Mouse (Mus musculus): Measurements from ENCODE around the gene Slc39a7.

Gene Slc39a7

DNA sequence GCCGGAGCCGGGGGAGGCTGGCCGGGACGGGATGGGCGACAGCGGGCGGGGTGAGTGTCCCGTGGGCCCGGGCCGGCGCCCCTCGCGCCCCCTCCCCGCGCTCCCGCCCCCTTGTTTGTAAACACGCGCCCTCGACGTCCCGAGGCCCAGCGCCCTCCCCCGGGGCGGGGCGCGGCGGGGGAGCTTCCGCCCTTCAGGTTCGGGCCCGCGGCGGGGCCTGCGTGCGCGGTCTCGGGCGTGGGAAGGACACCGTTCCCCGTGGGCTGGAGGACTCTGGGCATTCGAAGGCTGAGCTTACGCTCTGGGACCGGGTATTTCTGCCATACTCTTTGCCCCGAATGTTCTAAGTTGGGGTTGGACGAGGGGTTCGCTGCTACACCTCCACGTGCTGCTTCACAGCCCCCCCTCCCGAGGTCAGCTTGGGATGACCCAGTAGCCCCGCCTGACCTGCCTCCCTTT is 721 bp upstream of the Slc39a7 start:
- in situ Hi-C loops (cut with MboI, MseI) = loop anchor here (25.0 kb wide), 1 partner anchor 805 kb away; the partner anchor contains the start of genes Dxo and Stk19

DNA sequence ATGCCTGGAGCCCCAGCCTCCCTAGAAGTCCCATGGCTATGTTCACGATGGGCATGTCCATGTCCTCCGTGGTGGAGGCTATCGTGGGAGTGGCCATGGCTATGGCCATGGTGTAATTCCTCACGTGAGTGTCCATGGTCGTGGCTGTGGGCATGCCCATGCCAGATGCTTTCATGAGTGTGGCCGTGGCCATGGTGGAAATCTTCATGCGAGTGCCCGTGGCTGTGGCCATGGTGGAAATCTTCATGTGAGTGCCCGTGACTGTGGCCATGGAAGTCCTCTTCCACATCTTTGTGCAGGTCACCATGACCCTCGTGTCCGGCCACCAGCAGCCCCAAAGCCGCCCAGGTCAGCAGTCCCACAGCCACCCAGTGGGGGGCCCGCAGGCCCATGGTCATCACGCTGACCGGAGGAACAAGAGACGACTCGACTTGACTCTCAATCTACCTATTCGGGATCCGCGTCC is 588 bp downstream of the Slc39a7 start:
- in situ Hi-C loops (cut with MboI, MseI) = loop anchor here (25.0 kb wide), 1 partner anchor 806 kb away; the partner anchor contains the start of genes Dxo and Stk19

DNA sequence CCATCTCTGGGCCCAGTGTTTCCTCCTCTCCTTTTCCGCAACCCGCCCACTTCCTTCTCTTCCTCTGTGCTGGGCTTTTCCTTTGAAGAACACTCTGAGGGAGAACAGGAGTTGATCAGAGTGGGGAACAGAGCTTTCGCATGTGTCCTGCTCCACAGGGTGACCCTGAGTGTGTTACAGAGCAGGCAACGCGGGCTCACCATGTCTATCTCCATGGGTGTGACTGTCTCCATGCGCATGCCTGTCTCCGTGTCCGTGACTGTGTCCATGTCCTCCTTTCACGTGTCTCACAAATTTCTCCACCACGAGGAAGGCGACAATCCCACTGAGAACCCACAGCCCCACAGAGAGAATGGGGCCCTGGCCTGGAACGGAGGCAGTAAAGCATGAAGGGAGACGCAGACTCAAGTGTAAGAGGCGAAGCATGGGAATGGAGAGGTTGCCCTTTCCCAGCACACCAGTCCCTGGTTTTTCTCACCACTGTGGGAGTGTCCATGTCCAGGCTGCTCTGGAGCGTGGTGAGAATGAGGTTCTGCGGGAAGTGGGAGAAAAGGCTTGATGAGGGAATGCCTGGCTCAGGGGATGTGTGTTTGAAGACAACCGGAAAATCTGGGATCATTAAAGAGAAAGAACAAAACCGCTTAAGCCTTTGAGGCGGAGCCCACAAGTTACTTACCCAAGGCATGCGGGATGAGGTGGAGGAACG is 1.4 kb downstream of the Slc39a7 start:
- in situ Hi-C loops (cut with MboI, MseI) = loop anchor here (10.0 to 25.0 kb wide), 2 partner anchors 807 to 1845 kb away; partner anchors contain the start of genes Dhx16, Dxo and Stk19

DNA sequence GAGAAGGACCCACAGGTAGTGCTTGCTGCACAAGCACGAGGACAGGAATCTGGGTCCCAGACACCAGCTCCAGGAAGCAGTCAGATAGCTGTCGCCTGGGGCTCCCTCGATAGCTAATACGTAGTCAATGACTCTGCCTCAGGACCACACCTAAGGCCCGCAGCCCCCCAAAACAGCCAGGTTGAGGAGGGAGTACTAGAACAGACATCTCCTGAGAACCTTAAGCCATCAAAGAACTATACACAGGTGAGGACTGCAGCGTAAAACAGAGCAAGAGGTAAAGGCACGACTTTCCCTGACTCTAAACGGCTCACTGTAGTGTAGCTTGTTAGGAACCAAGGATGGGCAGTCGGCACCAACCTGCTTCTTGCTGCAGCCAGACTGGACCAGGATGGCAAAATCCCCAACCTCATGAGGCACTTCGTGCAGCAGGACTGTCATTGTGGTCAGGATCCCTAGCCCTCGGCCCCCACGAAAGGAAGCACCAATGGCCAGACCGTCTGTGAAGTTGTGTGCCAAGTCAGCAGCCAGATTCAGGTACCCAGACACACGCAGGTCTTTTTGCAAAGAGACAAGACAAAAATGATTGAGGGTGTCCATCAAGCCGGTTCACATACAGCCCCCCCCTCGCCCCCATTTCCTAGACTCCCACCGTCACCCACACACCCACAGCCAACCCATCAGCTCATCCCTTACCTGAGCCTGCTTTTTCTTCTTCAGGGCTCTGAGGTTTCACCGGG is 2.2 kb downstream of the Slc39a7 start:
- in situ Hi-C loops (cut with MboI, MseI) = loop anchor here (10.0 to 25.0 kb wide), 2 partner anchors 808 to 1845 kb away; partner anchors contain the start of genes Dhx16, Dxo and Stk19

DNA sequence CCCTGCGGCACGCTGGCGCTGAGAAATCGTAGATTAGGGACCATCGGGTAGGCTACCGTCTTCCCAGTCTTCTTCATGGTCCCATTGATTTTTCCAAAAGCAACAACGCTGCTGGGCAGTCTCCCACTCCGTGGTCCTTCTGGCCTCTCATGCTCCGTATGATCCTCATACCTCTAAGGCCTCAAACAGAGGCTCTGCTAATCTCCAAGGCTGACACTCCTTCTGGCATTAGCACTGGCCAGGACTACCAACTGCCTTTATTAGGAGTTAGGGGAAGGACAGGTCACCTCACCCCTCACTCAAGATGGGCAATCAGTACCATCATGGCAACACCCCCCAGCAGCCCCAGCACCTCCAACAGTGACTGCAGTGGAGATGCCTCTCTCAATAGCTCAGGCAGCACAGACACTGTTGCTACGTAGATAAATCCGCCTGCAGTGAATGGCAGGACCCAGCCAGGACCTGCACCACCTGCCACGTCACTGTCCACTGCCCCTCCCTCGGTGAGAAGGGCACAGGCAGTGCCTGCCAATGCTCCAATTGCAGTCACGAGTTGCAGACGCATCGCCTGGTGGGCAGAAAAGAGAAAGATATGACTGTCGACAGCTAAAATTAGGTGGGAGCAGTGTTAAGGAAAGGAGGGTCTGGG is 2.9 kb downstream of the Slc39a7 start:
- in situ Hi-C loops (cut with MboI, MseI) = loop anchor here (10.0 to 25.0 kb wide), 2 partner anchors 809 to 1846 kb away; partner anchors contain the start of genes Dhx16, Dxo and Stk19

DNA sequence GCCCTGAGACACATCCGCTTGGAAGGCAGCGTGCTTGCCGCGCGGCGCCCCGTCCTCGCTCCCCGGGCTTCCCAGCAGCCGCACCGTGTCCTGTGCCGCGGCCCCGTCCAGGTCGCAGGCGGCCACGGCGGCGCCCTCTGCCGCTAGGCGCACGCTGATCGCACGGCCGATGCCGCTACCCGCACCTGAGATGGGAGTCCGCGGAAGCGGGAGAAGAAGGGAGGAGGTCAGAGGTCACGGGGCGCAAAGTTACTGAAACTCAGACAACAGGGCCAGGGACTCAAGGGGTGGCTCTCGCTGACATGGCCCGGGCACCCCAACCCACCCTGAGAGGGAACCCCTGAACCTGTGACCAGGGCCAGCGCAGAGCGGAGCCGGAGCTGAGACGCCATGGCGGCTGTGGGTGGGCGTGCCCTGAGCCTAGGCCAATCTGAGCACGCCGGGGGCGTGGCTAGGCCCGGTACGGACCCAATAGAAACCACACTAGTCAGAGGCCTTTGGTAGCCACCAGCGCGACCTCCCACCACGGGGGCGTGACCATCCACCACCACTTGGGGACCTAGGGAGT is 3.7 kb downstream of the Slc39a7 start, which contains the start of gene H2-Ke6:
Gene H2-Ke6, minus strand, starts transcription at position 405 of the 568 bp plus-strand sequence.
- in situ Hi-C loops (cut with MboI, MseI) = loop anchor here (10.0 to 25.0 kb wide), 2 partner anchors 810 to 1847 kb away; partner anchors contain the start of genes Dhx16, Dxo and Stk19

DNA sequence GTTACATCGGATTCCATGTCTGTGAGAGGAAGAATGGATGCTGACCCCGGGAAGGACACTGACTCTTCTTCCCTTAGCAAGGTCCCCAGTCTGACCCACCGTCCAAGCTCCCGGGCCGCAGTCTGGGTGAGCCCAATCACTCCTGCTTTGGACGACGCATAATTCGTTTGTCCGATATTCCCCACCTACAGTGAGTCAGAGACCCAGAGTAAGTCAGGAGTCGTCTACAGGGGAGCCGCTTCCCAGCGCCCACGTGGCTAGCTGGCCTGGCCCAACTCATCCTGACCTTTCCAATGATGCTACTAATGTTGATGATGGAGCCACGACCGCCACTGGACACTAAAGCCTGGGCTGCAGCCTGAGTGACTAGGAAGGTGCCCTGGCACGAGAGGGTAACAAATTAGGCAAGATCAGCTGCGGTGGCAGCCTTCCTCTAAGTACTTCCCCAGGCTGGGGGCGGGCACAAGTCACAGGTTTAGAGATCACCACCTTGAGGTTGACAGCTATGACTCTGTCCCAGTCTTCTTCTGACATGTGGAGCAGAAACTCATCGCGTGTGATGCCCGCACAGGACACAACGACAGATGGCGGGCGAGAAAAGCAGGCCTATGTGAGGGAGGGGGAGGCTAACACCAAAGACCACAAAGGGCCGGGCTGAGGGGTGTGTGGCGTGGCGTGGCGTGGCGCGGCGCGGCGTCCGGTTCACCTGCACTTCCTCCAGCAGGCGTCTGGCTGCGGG is 4.4 kb downstream of the Slc39a7 start:
- in situ Hi-C loops (cut with MboI, MseI) = loop anchor here (10.0 to 25.0 kb wide), 2 partner anchors 810 to 1848 kb away; partner anchors contain the start of genes Dhx16, Dxo and Stk19

DNA sequence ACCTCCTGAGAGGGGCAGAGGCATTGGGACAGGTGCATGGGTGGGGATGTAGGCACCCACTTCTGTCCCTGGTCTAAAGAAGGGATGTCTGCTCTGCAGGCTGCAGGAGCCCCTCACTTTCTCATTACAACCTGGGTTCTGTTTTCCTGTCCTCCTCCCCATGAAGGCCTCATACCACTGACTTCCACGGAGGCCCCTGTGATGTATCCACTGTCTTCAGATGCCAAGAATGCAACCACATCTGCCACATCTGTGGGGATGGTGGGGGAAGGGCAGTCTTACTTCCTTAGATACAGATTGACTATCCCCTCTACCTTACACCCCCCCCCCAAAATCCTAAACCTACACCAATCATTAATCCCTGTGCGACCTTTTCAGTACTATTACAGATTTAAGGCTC is 5.3 kb downstream of the Slc39a7 start:
- in situ Hi-C loops (cut with MboI, MseI) = loop anchor here (10.0 to 25.0 kb wide), 2 partner anchors 811 to 1849 kb away; partner anchors contain the start of genes Dhx16, Dxo and Stk19

DNA sequence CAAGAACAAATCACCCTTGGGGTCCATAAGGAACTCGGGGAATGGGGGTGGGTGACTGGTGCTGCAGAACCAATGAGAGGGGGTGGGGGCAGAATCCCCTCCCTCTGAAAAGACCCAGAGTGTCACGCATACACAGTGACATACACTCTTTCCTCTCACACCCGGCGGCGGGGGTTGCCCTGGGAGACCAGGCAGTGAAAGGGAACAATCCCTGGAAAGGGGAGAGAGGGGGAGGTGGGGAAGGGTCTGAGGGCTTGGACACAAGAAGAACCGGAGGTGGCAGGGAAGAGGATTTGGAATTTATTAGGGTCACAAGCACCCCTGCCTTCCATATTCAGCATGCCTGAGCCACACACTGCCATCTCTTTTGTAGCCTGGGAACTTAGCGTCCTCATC is 5.7 kb downstream of the Slc39a7 start:
- in situ Hi-C loops (cut with MboI, MseI) = loop anchor here (10.0 to 25.0 kb wide), 2 partner anchors 812 to 1849 kb away; partner anchors contain the start of genes Dhx16, Dxo and Stk19

DNA sequence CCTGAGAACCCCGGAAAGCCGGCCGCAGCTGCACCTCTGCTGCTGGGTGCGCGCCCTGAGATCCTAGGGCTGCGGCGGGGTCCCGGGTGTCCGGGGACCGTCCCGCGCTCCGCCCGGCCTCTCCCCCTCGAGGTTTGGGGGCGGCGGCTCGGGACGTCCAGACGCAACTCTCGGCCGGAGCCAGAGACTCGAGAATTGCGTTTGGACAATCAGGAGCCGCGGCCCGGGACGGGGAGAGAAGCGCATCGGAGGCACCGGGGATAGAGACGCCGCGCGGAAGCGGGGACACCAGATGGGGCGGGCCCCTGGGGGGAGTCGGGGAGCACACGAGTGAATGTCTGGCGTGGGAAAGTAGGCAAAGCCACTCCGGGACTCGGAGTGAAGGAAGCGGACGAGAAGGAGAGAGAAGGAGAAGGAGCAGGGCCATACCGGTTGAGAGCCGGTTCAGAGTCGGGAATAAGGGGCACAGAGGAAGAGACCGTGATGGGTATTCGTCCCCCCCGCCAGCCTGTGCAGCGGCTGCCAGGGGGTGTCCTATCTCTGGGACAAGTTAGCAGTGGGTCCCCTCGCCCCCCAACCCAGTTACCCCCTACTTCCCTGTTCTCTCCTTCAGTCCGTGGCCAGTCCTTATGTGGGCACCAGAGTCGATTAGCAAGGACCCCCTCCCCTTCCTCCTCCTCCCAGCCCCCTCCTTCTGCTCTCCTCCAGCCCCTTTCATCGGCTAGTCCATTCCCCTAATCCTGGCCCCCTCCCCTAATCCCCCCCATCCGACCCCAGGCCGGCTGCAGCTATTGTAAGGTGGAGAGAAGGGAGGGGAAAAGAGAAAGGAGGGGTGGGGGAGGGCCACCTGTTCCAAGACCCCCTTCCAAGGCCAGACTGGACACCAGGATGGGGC is 6.4 kb downstream of the Slc39a7 start:
- in situ Hi-C loops (cut with MboI, MseI) = loop anchor here (5.0 to 25.0 kb wide), 4 partner anchors 58 to 1850 kb away; partner anchors contain the start of genes Dhx16, Dxo and Stk19

DNA sequence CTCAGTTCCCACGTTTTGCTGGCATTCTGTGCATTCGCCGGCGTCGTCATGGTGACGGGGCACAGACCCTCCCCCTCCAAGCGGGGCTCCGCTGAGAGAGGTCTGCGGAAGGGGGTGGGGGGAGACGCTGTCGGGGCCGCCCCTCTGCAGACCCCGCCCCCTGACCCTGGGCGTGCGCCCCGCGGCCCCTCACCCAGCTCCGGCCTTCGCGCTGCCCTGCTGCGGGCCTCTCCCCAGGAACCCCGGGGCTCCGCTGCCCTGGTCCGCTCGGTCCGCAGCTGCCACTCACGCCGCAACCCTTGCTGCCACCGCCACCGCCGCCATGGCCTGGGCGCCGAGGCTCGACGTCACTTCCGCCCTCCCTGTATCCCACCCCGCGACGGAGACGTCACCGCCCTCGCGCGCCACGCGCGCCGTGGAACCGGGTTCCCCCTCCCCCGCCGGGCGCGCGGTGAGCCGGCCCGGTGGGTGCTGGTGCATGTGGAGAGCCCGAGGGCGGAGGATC is 7.1 kb downstream of the Slc39a7 start, which contains the start of gene Ring1:
Gene Ring1, minus strand, starts transcription at position 364 of the 505 bp plus-strand sequence.
- in situ Hi-C loops (cut with MboI, MseI) = loop anchor here (5.0 to 10.0 kb wide), 3 partner anchors 57 to 1850 kb away; partner anchors contain the start of gene Dhx16

DNA sequence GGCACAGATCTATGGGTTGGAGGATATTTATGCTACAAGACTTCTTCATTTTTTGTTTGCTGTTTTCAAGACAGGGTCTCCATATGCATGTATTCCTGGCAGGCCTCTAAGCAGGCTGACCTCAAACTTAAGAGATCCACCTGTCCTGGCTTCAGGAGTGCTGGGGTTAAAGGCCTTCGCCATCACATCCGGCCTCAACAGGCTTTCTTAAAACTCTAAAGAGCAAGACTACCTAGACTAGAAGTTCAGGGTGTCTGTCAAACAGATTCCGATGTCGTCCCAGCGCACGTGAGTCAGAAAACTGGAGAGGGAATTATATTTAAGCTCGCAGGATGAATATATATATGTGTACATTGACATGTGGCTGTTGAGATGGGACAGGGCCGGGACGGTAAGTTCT is 7.8 kb downstream of the Slc39a7 start:
- in situ Hi-C loops (cut with MboI, MseI) = loop anchor here (5.0 to 10.0 kb wide), 3 partner anchors 56 to 1851 kb away; partner anchors contain the start of gene Dhx16

DNA sequence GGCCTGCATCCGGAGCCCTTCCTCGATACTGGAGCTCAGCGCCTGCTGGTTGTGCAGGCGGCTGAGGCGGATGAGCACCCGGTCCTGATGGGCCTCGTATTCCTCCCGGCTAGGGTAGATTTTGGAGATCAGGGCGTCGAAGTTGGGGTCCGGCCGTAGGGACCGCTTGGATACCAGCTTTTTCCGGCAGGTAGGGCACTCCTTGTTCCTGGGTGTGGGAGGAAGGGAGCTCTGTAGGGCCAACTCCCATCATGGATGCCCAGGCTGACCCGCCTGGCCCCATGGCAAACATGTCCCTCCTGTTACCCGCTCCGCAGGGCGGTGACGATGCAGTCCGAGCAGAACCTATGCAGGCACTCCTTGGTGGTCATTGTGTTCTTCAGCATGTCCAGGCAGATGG is 8.5 kb downstream of the Slc39a7 start:
- in situ Hi-C loops (cut with MboI, MseI) = loop anchor here (5.0 to 10.0 kb wide), 3 partner anchors 56 to 1852 kb away; partner anchors contain the start of gene Dhx16

DNA sequence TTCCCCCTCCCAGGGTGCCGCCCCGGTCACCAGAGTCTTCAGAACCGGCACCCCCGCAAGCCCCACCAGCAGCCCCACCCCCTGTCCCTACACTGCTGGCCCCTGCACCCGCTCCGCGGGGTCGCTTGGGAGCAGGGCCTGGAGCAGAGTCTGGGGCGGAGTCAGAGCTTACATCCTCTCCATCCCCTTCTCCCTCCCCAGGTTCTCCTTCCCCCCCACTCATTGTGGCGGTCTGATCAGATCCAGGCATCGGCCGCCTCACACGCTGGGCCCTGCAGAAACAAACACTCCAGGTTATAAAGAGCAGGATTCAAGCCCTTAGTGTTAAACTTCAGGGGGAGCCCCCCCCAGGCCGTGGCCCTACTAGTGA is 9.1 kb downstream of the Slc39a7 start:
- in situ Hi-C loops (cut with MboI, MseI) = loop anchor here (5.0 to 10.0 kb wide), 3 partner anchors 55 to 1852 kb away; partner anchors contain the start of gene Dhx16

DNA sequence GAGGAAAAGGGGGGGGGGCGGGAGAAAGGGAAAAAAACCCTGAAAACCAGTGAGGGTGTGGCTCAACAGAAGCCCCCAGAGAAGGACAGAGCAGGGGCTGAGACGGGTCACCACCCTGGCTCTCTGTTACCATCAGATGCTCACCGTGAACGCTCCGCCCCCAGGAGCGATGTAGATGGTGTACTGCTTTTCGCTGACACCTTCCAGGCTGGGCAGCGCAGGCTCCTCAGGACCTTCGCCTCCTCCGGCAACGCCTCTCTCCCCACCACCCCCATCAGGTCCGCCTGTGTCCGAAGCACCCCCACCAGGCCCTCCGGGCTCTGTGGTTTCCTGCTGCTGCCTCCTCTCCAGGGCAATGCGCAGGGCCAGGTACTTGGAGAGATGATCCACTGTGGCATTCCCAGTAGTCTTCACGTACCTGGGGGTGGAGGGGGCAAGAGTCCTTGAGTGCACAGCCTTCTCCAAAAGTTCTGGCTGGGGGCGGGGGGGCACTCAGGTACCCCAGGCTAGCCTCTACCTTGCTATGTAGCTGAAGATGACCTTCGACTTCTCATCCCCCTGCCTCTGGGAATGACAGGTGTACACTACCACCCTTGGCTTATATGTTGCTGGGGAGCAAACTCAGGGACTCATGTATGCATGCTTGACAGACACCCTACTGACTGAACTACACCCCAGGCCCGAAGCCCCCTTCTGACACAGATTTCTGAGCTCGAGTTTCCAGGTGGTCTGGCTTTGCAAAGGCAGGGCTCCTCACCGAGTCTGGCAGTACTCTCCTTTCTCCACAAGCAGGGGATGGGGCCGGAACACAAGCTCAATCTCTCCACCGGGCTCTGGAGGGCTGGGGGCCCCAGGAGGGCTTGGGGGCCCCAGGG is 9.7 kb downstream of the Slc39a7 start:
- in situ Hi-C loops (cut with MboI, MseI) = loop anchor here (5.0 to 10.0 kb wide), 3 partner anchors 54 to 1853 kb away; partner anchors contain the start of gene Dhx16

DNA sequence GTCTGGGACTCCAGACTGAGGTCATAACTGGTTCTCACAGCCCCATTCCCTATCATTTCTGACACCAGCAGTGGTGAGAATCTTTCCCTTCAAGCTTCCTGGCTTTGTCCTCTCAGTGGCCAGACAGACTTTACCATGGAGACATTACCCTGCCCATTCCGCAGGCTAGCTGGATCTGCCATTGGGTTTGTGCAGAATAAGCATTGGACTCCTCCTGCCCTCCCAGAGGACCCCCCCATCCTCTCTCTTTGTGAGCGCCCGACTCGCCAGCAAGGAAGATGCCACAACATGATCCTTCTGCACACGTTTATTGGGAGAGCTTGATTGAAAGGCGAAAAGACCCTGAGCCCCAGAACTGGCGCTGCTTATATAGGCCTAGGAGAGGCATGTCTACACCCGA is 18.0 kb downstream of the Slc39a7 start:
- in situ Hi-C loops (cut with MboI, MseI) = no loop called here

DNA sequence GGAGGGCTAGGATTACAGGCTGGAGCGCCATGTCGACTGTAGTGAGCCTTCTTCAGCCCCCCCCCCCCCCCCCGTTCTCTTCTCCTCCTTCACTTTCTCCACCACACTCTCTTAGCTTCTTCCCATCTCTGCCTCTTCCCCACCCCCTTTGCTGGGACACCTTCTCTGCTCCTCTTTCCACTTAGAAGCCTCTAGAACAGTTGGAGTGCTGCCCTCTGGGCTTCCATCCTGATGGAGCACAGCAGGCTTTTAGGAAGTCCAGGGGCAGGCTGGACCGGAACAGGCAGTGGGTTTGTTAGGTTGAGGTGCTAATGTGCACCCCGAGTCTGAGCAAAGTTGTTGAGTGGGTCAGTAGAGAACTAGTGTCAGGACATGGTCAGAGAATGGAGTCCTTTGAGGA is 21.3 kb downstream of the Slc39a7 start:
- in situ Hi-C loops (cut with MboI, MseI) = no loop called here

Data from T-helper 2 cell (primary cell).